Mouse (Mus musculus) intestine, embryonic 15.5 days (tissue): ENCODE measurements around the gene Clstn2. TPM values are rescaled to one million over a fixed set of nuclear protein-coding genes. Genes with fewer than 3 reads are reported as not detected.

Experiments
- ATAC-seq: fragments of 200-750 bp; cut with Nextera tagmentation; 2 replicates; pipeline ENCODE4 v1.8.0; 2017; ENCODE audit warnings: moderate TSS enrichment, moderate library complexity
- H3K27ac ChIP-seq: fragments of 300-500 bp; sonication (generic); 2 replicates; pipeline ENCODE4 v1.5.1; 2015; ENCODE audit warnings: mild to moderate bottlenecking, inconsistent platforms
- H3K27me3 ChIP-seq: fragments of 300-500 bp; sonication (generic); replicated peaks from 2 replicates; pipeline ENCODE4 v1.6.1; 2015; ENCODE audit warnings: inconsistent platforms
- H3K36me3 ChIP-seq: fragments of 300-500 bp; sonication (generic); 2 replicates; pipeline ENCODE4 v1.6.1; 2015; ENCODE audit warnings: inconsistent platforms
- H3K4me1 ChIP-seq: fragments of 300-500 bp; sonication (generic); replicated peaks from 2 replicates; pipeline ENCODE4 v1.6.1; 2015; ENCODE audit warnings: inconsistent platforms
- H3K4me2 ChIP-seq: fragments of 300-500 bp; sonication (generic); replicated peaks from 2 replicates; pipeline ENCODE4 v1.6.1; 2015; ENCODE audit warnings: mild to moderate bottlenecking, inconsistent platforms
- H3K4me3 ChIP-seq: fragments of 300-500 bp; sonication (generic); replicated peaks from 2 replicates; pipeline ENCODE4 v1.5.1; 2015; ENCODE audit warnings: inconsistent platforms
- H3K9ac ChIP-seq: fragments of 300-500 bp; sonication (generic); 2 replicates; pipeline ENCODE4 v1.6.1; 2015; ENCODE audit warnings: inconsistent platforms
- H3K9me3 ChIP-seq: fragments of 300-500 bp; sonication (generic); 2 replicates; pipeline ENCODE4 v1.6.1; 2016; ENCODE audit warnings: inconsistent platforms
- WGBS: fragments of 180-500 bp; shearing (Covaris S2); methylation state at CpG from one replicate; pipeline ENCODE4 v1.1.7; 2015; 5-methylcytosine and 5-hydroxymethylcytosine counted together
- polyA plus RNA-seq: library from polyadenylated mRNA; unstranded; fragments of >200 nt; fragmentation: Nextera tagmentation; extraction: Ambion mirVana; gene quantifications from 2 replicates; pipeline ENCODE4 v1.2.1, GENCODE M21; 2015

Clstn2 gene
- polyA plus RNA-seq, 1 experiment from 2014 or later = 0.74 TPM

DNA sequence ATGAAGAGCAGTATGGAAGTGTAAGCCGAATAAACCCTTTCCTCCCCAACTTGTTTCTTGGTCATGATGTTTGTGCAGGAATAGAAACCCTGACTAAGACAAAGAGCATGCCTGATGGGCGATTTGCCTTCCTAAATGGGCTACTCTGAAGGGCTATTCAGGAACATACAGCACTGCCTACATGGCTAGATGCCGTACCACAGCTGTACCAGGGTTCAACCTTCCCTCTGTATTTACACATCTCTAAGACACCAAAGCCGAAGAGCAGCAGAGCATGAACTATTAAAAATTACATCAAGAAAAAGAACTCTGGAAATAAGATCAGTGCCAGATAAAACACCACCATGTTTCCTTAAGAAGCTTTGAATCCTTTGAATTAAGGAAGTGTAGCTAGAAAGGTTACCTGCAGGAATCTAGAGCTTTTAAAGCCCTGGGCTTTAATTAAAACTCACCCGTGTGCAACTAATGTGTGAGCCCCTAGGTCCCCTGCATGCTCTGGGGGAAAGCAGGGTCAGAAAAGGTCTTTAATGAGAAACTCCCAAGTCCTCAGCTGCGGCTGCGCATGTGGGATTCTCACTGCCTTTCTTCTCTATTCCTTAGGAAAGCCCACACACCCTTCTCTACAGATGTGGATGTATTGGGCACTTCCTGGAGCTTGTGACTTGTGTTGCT is 277.2 kb downstream of the Clstn2 start:
- 85% methylated on average over 7 of the region's 7 CpGs for WGBS

GRCm38 (mm10) chr9:97753715-97754114 is 279.3 kb downstream of the Clstn2 start:
- H3K4me2 ChIP-seq = no peak overlapping the region
- ATAC-seq = no peak
- no peak overlapping the region for H3K4me3 ChIP-seq
- H3K36me3 ChIP-seq = no peaks in the 10 kb centered on the region
- H3K27ac ChIP-seq = no peak overlapping the region
- H3K9me3 ChIP-seq = no peaks in the 10 kb centered on the region
- no peaks in the 10 kb centered on the region for H3K4me1 ChIP-seq
- no peaks in the 10 kb centered on the region for H3K27me3 ChIP-seq
- 71% methylated on average over 2 of the region's 2 CpGs for WGBS
- no peak overlapping the region for H3K9ac ChIP-seq

More for the DNA sequence above, 277.2 kb downstream of the Clstn2 start:
- Histone ChIP-seq H3K36me3 (no peaks in the 10 kb centered on the region), H3K4me2 (no peak overlapping the region), H3K27me3 (no peaks in the 10 kb centered on the region), H3K4me3 (no peak overlapping the region), H3K9ac (no peak overlapping the region), H3K27ac (no peak overlapping the region), H3K9me3 (no peaks in the 10 kb centered on the region), H3K4me1 (no peaks in the 10 kb centered on the region)
- ATAC-seq = no peak

DNA sequence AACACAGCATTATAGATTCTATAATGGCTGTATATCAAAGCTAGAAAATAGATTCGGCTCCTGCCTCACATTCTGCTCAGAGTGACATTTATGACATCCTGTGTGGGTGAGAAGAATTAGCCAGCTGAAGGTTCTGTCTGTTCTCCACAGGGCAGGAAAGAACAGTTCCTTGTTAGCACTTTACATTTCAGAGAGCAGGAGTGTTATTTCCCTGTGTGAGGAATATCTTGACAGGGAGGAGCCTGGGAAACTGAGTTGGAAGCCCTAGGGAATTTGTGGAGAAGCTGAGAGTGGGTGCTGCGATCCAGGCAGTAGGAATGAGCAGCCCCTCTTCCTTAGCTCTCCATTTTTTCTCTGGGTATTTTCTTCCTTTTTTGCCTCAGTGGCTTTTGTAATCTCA is 286.4 kb downstream of the Clstn2 start:
- ATAC-seq = no peak
- no peaks in the 10 kb centered on the region for H3K27me3 ChIP-seq
- 87% methylated on average over 2 of the region's 2 CpGs for WGBS
- H3K9me3 ChIP-seq = no peaks in the 10 kb centered on the region
- H3K27ac ChIP-seq = no peak overlapping the region
- H3K4me1 ChIP-seq = no peaks in the 10 kb centered on the region
- H3K4me3 ChIP-seq = no peak overlapping the region
- no peak overlapping the region for H3K4me2 ChIP-seq
- H3K36me3 ChIP-seq = no peaks in the 10 kb centered on the region
- H3K9ac ChIP-seq = no peak overlapping the region

DNA sequence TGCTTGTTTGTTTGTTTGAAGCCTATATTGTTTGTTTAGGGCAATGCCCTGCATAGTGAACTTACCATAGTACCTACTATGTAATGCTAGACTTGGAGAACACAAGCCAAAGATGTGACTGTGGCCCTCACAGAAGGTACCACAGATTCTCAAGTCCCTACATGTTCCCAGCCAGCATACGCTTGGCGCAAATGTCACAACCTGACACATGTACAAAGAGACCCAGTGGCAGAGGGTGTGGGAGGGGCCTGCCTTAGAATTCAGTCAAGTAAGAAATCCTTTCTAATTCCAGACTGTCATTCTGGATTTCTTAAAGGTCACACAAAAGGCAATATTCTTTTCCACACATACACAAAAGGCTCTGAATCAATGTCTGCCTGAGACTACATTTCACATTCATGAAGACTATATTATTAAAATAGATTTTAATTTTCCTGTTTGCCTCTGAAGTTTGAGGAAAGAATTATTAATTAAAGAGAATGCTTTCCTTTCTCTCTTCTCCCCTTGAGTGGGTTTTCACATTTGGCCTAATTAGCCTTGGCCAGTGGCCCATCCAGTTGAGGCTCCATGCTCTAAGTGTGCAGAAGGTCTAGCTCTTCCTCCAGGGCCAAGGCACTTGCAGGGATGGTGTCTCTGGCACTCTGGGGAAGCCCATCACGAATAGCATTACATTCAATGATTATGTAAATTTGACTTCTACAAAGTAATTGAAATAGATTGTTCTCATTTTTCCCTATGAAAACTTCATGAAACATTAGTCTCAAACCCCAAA is 305.1 kb downstream of the Clstn2 start:
- no peak for ATAC-seq
- Histone ChIP-seq H3K9me3 (no peaks in the 10 kb centered on the region), H3K4me2 (no peak overlapping the region), H3K27me3 (no peaks in the 10 kb centered on the region), H3K36me3 (no peaks in the 10 kb centered on the region), H3K9ac (no peak overlapping the region), H3K4me1 (no peaks in the 10 kb centered on the region), H3K27ac (no peak overlapping the region), H3K4me3 (no peak overlapping the region)
- 87% methylated on average over 3 of the region's 3 CpGs for WGBS

- no peak overlapping the region for H3K4me2 ChIP-seq
- H3K27ac ChIP-seq = no peak overlapping the region
- no peaks in the 10 kb centered on the region for H3K4me1 ChIP-seq
- no peaks in the 10 kb centered on the region for H3K36me3 ChIP-seq
- no peak overlapping the region for H3K4me3 ChIP-seq
- H3K9ac ChIP-seq = no peak overlapping the region
- H3K27me3 ChIP-seq = no peaks in the 10 kb centered on the region
- no peaks in the 10 kb centered on the region for H3K9me3 ChIP-seq
- ATAC-seq = no peak
These were observed 315.3 kb downstream of the Clstn2 start for GRCm38 (mm10) chr9:97717728-97718127.

GRCm38 (mm10) chr9:97717005-97717404 is 316.0 kb downstream of the Clstn2 start:
- ATAC-seq = no peak
- Histone ChIP-seq H3K9me3 (no peaks in the 10 kb centered on the region), H3K27ac (no peak overlapping the region), H3K4me1 (no peaks in the 10 kb centered on the region), H3K9ac (no peak overlapping the region), H3K4me2 (no peak overlapping the region), H3K36me3 (no peaks in the 10 kb centered on the region), H3K4me3 (no peak overlapping the region), H3K27me3 (no peaks in the 10 kb centered on the region)
- 72% methylated on average over 7 of the region's 7 CpGs for WGBS

- Histone ChIP-seq H3K9ac (no peak overlapping the region), H3K27me3 (no peaks in the 10 kb centered on the region), H3K4me3 (no peak overlapping the region), H3K27ac (no peak overlapping the region), H3K4me1 (no peaks in the 10 kb centered on the region), H3K36me3 (no peaks in the 10 kb centered on the region), H3K9me3 (no peaks in the 10 kb centered on the region), H3K4me2 (no peak overlapping the region)
- no peak for ATAC-seq
- 92% methylated on average over 3 of the region's 3 CpGs for WGBS
These were observed 320.1 kb downstream of the Clstn2 start for GRCm38 (mm10) chr9:97712888-97713287.

- ATAC-seq = no peak
- Histone ChIP-seq H3K27ac (no peak overlapping the region), H3K4me3 (no peak overlapping the region), H3K4me1 (no peaks in the 10 kb centered on the region), H3K9ac (no peak overlapping the region), H3K36me3 (no peaks in the 10 kb centered on the region), H3K4me2 (no peak overlapping the region), H3K27me3 (no peaks in the 10 kb centered on the region), H3K9me3 (no peaks in the 10 kb centered on the region)
- 73% methylated on average over 4 of the region's 4 CpGs for WGBS
These were observed 329.0 kb downstream of the Clstn2 start for GRCm38 (mm10) chr9:97703901-97704503.

DNA sequence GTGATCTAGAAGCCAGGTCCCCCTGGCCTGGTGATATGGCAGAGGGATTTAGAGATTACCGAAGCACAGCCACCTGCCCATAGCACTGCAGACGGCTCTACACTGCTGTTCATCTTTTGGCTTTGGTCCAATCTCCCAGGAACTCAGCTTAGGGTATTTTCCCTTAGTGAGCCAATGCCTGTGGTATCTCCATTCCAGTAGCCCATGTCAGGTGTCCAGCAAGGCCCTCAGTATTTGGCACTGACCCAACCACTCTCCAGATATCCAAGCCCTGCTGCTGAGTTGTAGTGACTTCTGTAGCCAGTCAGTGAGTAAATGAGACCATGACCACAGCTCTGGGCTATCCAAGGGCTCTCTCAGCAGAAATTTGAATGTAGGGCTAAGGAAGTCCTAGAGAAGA is 330.0 kb downstream of the Clstn2 start:
- no peaks in the 10 kb centered on the region for H3K9me3 ChIP-seq
- WGBS = 56% methylated on average over 2 of the region's 2 CpGs
- H3K4me3 ChIP-seq = no peak overlapping the region
- H3K4me1 ChIP-seq = no peaks in the 10 kb centered on the region
- H3K9ac ChIP-seq = no peak overlapping the region
- no peak for ATAC-seq
- H3K4me2 ChIP-seq = no peak overlapping the region
- no peaks in the 10 kb centered on the region for H3K27me3 ChIP-seq
- H3K36me3 ChIP-seq = no peaks in the 10 kb centered on the region
- H3K27ac ChIP-seq = no peak overlapping the region

DNA sequence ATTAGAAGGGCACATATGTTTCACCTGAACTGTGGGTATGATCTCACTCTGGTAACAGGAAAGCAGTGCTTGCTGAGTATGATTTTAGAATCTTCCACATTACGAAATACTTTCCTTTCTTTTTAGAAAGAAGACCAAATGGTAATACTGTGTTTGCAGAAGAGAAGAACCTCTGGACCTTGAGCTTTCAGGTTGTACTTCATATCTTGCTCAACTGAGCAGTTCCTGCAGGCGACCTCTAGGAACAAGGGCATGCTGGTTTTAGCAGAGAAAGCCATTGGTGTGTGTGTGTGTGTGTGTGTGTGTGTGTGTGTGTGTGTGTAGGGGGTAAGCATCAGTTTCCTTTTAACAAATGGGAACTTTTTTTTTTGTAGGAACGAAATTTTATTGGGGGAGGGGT is 333.0 kb downstream of the Clstn2 start:
- H3K9me3 ChIP-seq = no peaks in the 10 kb centered on the region
- WGBS = 85% methylated on average over 3 of the region's 3 CpGs
- no peak overlapping the region for H3K27ac ChIP-seq
- H3K27me3 ChIP-seq = no peaks in the 10 kb centered on the region
- H3K4me3 ChIP-seq = no peak overlapping the region
- H3K4me2 ChIP-seq = no peak overlapping the region
- H3K36me3 ChIP-seq = no peaks in the 10 kb centered on the region
- H3K9ac ChIP-seq = no peak overlapping the region
- ATAC-seq = no peak
- no peaks in the 10 kb centered on the region for H3K4me1 ChIP-seq

GRCm38 (mm10) chr9:97699020-97699419 is 334.0 kb downstream of the Clstn2 start:
- no peak overlapping the region for H3K9ac ChIP-seq
- H3K4me3 ChIP-seq = no peak overlapping the region
- H3K36me3 ChIP-seq = no peaks in the 10 kb centered on the region
- no peak overlapping the region for H3K4me2 ChIP-seq
- H3K9me3 ChIP-seq = no peaks in the 10 kb centered on the region
- no peak overlapping the region for H3K27ac ChIP-seq
- WGBS = 75% methylated on average over 2 of the region's 2 CpGs
- H3K4me1 ChIP-seq = no peaks in the 10 kb centered on the region
- no peaks in the 10 kb centered on the region for H3K27me3 ChIP-seq
- ATAC-seq = no peak

GRCm38 (mm10) chr9:97698071-97698470 is 334.9 kb downstream of the Clstn2 start:
- Histone ChIP-seq H3K27me3 (no peaks in the 10 kb centered on the region), H3K4me1 (no peaks in the 10 kb centered on the region), H3K36me3 (no peaks in the 10 kb centered on the region), H3K9ac (no peak overlapping the region), H3K9me3 (no peaks in the 10 kb centered on the region), H3K4me3 (no peak overlapping the region), H3K4me2 (no peak overlapping the region), H3K27ac (no peak overlapping the region)
- WGBS = 86% methylated on average over 10 of the region's 10 CpGs
- ATAC-seq = no peak
